Mouse (Mus musculus): Measurements from ENCODE around the gene Spata21.

Spata21 gene

DNA sequence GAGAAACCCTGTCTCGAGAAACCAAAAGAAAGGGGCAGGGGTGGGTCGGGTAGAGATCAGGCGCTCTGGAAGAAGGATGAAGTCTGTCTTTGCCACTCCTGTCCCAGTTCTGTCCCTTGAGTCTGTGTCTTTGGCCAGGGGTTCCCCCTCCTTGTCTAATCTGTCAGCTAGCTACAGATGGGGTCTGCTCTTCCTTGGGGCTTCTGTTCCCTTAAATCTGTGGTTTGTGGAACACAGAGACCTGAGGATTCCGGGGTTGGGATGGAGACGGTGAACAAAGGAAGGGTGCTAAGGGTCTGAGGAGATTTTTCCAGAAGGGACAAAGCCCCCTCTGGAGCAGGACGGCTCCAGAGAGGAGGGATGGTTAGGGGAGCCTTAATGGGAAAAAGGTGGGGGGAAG is at the start of gene Spata21:
Spata21 (plus strand) TSS at position 301 of the 400 bp plus-strand sequence.
- in situ Hi-C loops (cut with MboI, MseI), result no loop called here

GRCm38 (mm10) chr4:141041117-141041516 is 47.0 kb upstream of the Spata21 start:
- in situ Hi-C loops (cut with MboI, MseI), result no loop called here

DNA sequence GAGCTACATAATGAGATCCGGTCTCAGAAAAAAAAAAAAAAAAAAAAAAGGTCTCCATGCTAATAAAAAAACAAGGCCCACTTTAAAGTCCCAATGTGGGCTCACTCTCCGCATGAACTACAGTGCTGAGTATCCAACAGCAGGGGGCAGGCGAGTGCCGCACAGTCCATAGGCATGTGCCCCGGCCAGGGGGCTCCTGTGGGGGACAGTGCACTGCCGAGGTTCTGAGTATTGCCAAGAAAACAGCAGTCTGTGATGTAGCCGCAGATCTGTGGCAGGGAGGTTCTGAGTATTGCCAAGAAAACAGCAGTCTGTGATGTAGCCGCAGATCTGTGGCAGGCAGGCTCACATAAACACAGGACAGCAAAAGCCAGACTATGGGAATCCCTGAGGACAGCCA is 43.3 kb upstream of the Spata21 start:
- in situ Hi-C loops (cut with MboI, MseI), result no loop called here

DNA sequence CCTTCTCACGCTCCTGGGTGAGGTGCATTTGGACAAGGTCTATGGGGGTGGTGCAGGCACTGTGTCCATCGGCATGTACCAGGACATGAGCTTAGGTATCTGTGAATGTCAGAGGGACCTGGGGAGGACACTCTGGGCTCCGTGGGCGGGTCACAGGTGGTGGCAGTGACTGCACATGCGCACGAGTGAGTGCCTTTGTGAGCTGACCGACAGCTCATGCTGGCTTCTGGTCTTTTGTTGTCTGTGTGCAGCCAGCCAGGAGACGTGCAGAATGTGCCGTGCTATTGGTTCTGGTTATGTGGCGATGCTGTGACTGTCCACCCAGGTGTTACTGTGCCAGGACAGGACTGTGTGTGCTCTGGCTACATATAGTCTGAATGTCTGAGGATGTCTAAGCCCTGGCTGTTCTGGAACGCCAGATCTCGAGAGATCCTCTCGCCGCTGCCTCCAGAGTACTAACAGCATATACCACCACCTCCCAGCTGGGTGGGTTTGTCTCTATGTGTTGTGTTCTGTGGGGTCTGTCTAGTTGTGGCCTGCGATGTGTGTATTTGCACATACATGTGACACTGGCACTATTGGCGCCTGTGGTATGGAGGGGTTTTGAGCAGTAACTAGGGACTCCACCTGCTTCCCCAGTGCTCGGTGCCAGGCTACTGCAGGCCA is 39.2 kb upstream of the Spata21 start:
- in situ Hi-C loops (cut with MboI, MseI), result no loop called here

DNA sequence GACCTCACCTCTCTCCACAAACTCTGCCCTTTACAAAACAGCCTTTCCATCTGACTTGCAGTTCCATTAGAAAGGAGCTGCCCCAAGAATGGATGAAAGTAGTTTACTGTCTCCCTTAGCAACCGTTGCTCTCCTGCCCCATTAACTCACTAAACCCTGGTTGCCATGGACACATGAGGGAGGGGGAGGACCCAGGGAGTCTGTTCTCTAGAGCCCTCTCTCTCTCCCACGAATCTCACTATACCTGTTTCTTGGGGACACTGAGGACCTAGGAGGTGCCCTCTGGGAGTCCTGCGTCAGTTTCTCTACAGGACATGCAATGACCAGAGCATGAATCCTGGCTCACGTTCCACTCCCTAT is 38.7 kb upstream of the Spata21 start:
- in situ Hi-C loops (cut with MboI, MseI), result no loop called here

DNA sequence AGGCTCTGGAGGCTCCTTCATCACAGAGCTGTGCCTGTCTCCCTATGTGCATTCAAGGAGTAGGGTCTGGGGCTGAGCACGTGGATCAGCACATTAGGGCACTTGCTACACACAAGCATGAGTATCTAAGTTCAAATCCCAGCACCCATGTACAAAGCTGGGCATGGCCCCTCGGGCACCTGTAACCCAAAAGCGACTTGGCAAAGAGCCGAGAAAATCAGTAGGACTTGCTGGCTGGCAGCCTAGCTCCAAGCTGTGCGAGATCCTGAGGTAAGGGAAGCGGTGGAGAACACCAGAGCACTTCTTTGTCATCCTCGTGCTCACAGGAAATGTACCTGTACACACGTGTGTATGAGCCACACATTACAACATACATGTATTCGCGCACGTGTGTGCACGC is 35.7 kb upstream of the Spata21 start:
- in situ Hi-C loops (cut with MboI, MseI), result no loop called here

GRCm38 (mm10) chr4:141053138-141053537 is 35.0 kb upstream of the Spata21 start:
- in situ Hi-C loops (cut with MboI, MseI), result no loop called here

DNA sequence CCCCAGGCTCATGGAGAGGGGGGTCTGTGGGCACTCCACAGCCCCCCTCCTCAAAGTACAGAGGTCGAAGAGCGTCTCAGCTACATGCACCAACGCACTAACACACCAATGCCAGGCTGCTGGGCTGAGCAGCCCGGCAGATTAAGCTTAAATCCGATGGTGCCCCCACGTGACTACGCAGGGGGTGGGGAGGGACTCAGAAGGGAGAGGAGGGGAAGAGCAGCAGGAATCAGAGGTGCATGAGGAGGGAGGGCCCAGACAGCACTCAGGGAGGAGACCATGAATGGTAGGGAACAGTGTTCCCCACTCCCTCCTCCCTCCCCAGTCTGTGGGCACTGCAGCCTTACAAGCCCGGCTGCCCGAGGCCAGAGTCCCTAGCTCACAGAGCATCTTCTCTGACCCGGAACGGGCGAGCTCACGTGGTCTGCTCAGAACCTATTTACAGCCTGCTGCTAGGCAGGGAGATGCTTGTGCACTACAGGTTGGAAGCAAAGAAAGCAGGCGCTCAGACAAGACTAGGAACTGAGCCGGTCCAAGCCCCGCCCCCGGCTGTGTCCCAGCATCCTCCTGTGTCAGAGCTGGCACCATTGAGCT is 34.5 kb upstream of the Spata21 start:
- in situ Hi-C loops (cut with MboI, MseI), result no loop called here

DNA sequence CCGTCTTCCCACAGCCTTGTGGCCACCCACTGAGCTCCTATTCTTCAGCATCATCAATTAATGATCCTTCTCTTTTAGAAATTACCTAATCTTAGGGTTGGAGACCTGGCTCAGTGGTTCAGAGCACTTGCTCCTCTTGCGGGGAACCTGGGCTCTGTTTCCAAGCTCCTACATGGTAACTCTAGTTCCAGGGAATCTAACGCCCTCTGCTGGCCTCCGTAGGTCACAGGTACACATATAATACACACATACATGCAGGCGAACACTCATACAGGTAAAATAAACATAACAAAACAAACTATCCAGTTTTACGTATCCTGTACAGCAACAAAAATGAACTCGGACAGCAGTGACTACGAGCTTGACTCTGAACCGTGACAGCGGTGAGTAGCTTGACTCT is 31.2 kb upstream of the Spata21 start:
- in situ Hi-C loops (cut with MboI, MseI), result no loop called here

DNA sequence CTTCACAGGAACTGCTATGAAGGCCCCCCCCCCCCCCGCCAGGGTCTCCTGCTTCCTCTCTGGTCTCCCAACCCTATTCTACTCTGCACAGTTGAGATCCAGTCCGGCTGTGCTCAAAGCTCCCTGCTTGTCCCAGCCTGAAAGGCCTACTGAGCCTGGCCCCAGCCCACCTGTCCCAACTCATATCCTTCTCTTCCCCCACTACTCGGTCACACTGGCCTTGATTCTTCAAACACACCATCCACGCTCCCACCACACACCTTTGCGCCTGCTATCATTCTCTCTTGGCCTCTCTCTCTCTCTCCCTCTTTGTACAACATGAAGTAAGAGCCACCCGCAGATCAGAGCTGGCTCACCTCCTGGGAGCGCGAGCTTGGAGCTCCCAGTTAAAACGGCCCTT is 29.3 kb upstream of the Spata21 start:
- in situ Hi-C loops (cut with MboI, MseI), result no loop called here

- in situ Hi-C loops (cut with MboI, MseI), result loop anchor here (5.0 to 10.0 kb wide), 2 partner anchors 73 to 105 kb away; partner anchors contain the start of gene Atp13a2
Observed at GRCm38 (mm10) chr4:141059616-141060425, 28.3 kb upstream of the Spata21 start.

DNA sequence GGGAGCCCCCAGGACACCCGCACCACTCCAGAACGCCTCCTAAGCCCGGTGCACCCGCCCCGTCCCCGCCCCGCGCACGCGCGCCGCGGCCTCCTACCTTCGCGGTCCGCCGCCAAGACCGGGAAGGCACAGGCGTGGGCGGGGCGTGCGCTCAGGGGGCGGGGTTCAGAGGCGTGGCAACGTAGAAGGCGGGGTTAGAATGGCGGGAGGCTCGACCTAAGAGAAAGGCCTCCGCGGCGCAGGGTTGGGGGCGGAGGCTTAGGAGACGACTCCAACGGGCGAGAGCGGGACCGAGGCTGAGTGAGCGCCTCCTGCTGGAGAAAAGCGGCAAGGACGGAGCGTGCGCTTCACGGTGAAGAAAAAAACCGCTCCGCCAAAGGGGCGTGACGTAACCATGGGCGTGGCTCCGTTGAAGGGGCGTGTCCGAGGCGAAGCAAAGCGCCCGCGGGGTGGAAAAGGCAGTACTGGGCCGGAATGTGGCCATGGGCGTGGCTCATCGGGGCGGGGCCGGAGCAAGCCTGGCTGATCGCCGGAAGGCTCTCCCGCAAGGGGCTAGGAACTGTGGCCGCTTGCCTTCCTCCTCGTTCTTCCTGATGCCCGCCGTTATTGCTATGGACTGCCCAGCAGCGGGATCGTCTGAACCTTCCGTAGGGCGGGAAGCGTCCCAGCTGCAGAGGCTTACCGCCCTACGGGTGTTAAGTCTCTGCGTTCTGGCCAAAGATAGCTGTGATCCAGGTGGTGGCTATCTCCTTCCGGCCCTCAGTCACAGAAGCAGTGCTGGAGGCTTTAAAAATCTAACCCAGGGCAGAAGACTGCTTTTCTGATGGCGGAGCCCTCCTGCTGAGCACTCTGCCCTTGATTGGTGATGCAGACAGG is 27.5 kb upstream of the Spata21 start, which contains the start of gene Crocc:
Crocc (minus strand) TSS at position 125 of the 876 bp plus-strand sequence.
- in situ Hi-C loops (cut with MboI, MseI), result loop anchor here (5.0 to 10.0 kb wide), 2 partner anchors 73 to 106 kb away; partner anchors contain the start of gene Atp13a2

- in situ Hi-C loops (cut with MboI, MseI), result loop anchor here (5.0 to 10.0 kb wide), 2 partner anchors 77 to 109 kb away; partner anchors contain the start of gene Atp13a2
Observed at GRCm38 (mm10) chr4:141064104-141064659, 24.0 kb upstream of the Spata21 start.

DNA sequence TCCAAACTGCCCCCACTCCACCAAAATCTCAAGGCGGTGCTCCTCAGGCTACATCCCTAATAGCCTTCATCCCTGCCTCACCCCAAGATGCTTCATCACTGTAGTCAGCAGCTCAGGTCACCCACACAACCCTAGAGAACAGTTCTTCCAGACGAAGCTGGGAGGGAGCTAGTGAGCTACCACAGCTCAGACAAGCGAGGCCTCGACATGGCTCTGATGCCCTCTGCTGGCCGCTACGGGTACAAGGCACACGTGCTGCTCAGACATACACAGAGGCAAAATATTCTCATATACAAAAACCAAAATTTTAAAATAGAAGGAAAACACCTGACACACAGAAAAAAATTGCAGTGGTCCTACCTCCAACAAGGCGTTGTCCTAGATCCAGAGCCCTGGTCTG is 23.0 kb upstream of the Spata21 start:
- in situ Hi-C loops (cut with MboI, MseI), result loop anchor here (10.0 kb wide), 1 partner anchor 110 kb away; no protein-coding TSS in a partner anchor

GRCm38 (mm10) chr4:141066709-141067515 is 21.2 kb upstream of the Spata21 start:
- in situ Hi-C loops (cut with MboI, MseI), result loop anchor here (10.0 kb wide), 1 partner anchor 112 kb away; no protein-coding TSS in a partner anchor

GRCm38 (mm10) chr4:141067516-141068046 is 20.6 kb upstream of the Spata21 start:
- in situ Hi-C loops (cut with MboI, MseI), result loop anchor here (10.0 kb wide), 1 partner anchor 113 kb away; no protein-coding TSS in a partner anchor

GRCm38 (mm10) chr4:141068655-141069054 is 19.5 kb upstream of the Spata21 start:
- in situ Hi-C loops (cut with MboI, MseI), result loop anchor here (10.0 kb wide), 1 partner anchor 114 kb away; no protein-coding TSS in a partner anchor

DNA sequence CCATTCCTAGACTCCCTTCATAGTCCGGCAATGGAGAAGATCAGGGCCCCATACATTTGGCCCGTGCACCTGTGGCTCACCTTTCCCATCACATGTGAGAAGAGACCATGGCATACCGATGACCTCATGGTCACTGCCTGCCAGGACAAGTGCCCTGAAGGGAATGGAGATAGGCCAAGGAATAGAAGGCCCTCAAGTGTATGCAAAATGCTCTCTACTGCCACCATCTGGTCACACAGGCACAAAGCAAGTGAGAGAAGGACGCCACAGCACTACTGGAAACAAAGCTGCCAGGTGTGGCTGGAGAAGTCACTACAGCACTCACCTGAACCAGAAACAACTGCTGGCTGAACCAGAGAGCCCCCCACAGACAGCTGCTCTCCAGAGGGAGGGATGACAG is 18.4 kb upstream of the Spata21 start:
- in situ Hi-C loops (cut with MboI, MseI), result loop anchor here (10.0 kb wide), 1 partner anchor 115 kb away; no protein-coding TSS in a partner anchor

DNA sequence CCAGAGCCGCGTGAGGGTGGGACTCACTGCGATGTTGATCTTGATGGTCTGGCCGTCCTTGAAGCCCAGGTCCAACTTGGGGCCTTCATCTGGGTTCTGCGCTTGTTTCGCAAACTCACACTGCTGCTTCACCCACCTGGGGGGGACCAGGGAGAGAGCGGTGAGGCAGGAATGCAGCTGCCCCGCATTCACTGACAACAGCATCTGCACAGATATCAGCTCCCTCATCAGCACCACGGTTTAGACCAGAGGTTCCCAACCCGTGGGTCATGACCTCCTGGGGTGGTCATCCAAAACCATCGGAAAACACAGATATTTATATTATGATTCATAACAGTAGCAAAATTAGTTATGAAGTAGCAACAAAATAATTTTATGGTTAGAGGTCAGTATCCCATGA is 15.6 kb upstream of the Spata21 start:
- in situ Hi-C loops (cut with MboI, MseI), result no loop called here

DNA sequence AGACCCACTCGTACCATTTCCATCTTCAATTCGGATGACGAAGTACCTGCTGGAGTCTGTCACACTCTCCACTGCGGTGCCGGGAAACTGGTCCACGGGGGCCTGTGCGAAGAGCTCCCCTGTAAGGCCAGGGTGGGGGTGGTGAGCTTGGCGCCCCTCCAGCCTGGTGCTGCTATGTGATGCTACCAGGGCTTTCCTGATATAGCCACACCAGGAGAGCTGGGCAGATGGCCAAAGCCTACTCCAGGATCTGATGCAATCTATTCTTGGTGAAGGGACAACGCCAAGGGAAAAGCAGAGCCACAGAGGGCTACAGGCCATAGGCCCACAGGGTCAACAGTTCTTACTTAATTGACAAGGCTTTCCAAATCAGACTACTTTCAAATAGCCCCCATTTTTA is 14.5 kb upstream of the Spata21 start:
- in situ Hi-C loops (cut with MboI, MseI), result no loop called here

Measured in T-helper 1 cell (primary cell).